Mouse (Mus musculus) hindbrain, embryonic 16.5 days (tissue): ENCODE data around the gene Mb21d2. TPM values are rescaled to one million over a fixed set of nuclear protein-coding genes. Genes with fewer than 3 reads are reported as not detected.
A peak's percentile ranks its signal among the peaks of the same experiment; 100 is the strongest.

Experiments
- ATAC-seq: fragments of 200-750 bp; cut with Nextera tagmentation; 2 replicates; pipeline ENCODE4 v1.8.0; 2017; ENCODE audit warnings: moderate TSS enrichment, moderate library complexity
- H3K27ac ChIP-seq: fragments of 300-500 bp; sonication (generic); 2 replicates; pipeline ENCODE4 v1.5.1; 2014; ENCODE audit warnings: low read depth, mild to moderate bottlenecking, control low read depth, low read length, moderate library complexity
- H3K27me3 ChIP-seq: fragments of 300-500 bp; sonication (generic); replicated peaks from 2 replicates; pipeline ENCODE4 v1.6.1; 2014; ENCODE audit warnings: low read length; ENCODE audit not compliant: control insufficient read depth, insufficient read depth
- H3K36me3 ChIP-seq: fragments of 300-500 bp; sonication (generic); 2 replicates; pipeline ENCODE4 v1.6.1; 2014; ENCODE audit warnings: mild to moderate bottlenecking, low read length, moderate library complexity, mixed read lengths; ENCODE audit not compliant: control insufficient read depth, insufficient read depth
- H3K4me1 ChIP-seq: fragments of 300-500 bp; sonication (generic); 2 replicates; pipeline ENCODE4 v1.6.1; 2014; ENCODE audit warnings: low read depth, low read length; ENCODE audit not compliant: control insufficient read depth, insufficient read depth
- H3K4me2 ChIP-seq: fragments of 300-500 bp; sonication (generic); 2 replicates; pipeline ENCODE4 v1.6.1; 2014; ENCODE audit warnings: mild to moderate bottlenecking, low read length, control low read depth, moderate library complexity
- H3K4me3 ChIP-seq: fragments of 300-500 bp; sonication (generic); 2 replicates; pipeline ENCODE4 v1.5.1; 2014; ENCODE audit warnings: mild to moderate bottlenecking, low read length, control low read depth, moderate library complexity
- H3K9ac ChIP-seq: fragments of 300-500 bp; sonication (generic); 2 replicates; pipeline ENCODE4 v1.6.1; 2014; ENCODE audit warnings: low read depth, mild to moderate bottlenecking, control low read depth, low read length, moderate library complexity
- H3K9me3 ChIP-seq: fragments of 300-500 bp; sonication (generic); 2 replicates; pipeline ENCODE4 v1.6.1; 2014; ENCODE audit warnings: mild to moderate bottlenecking, low read length, moderate library complexity; ENCODE audit not compliant: control insufficient read depth
- WGBS: fragments of 180-500 bp; shearing (Covaris S2); extraction: QIAGEN DNeasy Blood & Tissue Kit; methylation state at CpG from one replicate; pipeline ENCODE4 v1.1.7; 2014; 5-methylcytosine and 5-hydroxymethylcytosine counted together
- polyA plus RNA-seq: library from polyadenylated mRNA; unstranded; fragments of >200 nt; fragmentation: Nextera tagmentation; extraction: Ambion mirVana; gene quantifications from 2 replicates; pipeline ENCODE4 v1.2.1, GENCODE M21; 2015

The Mb21d2 gene
- polyA plus RNA-seq, 1 experiment from 2014 or later: 16.3 TPM

DNA sequence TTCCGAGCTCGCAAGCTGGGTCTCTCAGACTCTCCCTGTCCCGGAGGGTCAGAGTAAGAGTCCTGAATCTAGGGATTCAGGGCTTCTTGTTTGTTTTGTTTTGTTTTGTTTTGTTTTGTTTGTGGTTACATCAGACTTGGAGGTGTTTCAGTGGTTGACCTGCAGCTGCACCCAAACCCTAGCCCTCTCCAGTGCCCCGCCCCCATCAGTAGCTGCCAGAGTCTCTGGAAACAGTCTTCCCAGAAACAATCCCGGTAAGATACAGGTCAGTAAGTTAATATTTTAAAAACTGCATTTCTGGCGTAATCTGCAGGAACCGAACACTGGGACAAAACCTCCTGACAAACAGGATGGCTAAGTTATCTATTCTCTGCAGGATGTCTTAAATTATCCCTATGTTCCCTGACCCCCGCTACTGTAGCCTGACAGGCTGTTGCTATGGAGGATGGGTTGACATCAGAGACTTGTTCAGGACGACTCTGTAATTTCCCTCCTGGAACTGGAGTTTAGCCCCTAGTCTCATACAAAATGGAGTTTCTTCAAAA lies 43.2 kb downstream of the Mb21d2 start:
- Histone ChIP-seq H3K27me3 (no peaks in the 10 kb centered on the region), H3K4me3 (no peak overlapping the region), H3K36me3 (no peaks in the 10 kb centered on the region; the same call in 1 of the 2 replicates), H3K9me3 (peaks cover 4% of the 10 kb centered on the region), H3K4me1 (peaks cover 31% of the 10 kb centered on the region), H3K27ac (no peak overlapping the region), H3K4me2 (no peak overlapping the region), H3K9ac (no peak overlapping the region)
- WGBS: 64% methylated on average over 9 of the region's 9 CpGs
- no peak for ATAC-seq

DNA sequence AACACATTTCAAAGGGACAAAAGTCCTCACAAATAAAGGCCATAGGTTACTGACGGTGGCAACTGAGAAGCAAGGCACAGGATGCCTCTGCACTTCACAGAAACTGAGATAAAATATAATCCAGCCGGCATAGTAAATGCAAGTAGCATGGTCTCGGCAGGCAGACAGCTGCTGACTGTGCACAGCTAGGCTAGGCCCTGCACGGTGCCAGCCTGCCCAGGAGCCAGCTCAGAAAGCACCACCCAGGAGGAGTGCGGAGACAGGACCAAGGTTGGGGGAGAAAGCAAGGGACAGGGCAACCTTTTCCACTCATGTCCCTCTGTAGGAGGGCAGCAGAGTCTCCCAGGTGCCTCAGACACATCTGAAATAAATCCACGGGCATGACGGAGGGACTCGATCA lies 44.0 kb downstream of the Mb21d2 start:
- H3K27ac ChIP-seq: no peak overlapping the region
- H3K4me1 ChIP-seq: peaks cover 33% of the 10 kb centered on the region
- H3K4me3 ChIP-seq: no peak overlapping the region
- 47% methylated on average over 8 of the region's 8 CpGs for WGBS
- peak; percentile 50; the same call in 1 of the 2 replicates for ATAC-seq
- peaks cover 4% of the 10 kb centered on the region for H3K9me3 ChIP-seq
- H3K4me2 ChIP-seq: no peak overlapping the region
- no peaks in the 10 kb centered on the region; the same call in 1 of the 2 replicates for H3K36me3 ChIP-seq
- H3K27me3 ChIP-seq: no peaks in the 10 kb centered on the region
- no peak overlapping the region for H3K9ac ChIP-seq

GRCm38 (mm10) chr16:28884661-28885060 lies 44.8 kb downstream of the Mb21d2 start:
- no peak overlapping the region for H3K4me2 ChIP-seq
- no peak overlapping the region for H3K4me3 ChIP-seq
- H3K27me3 ChIP-seq: no peaks in the 10 kb centered on the region
- H3K9me3 ChIP-seq: peaks cover 2% of the 10 kb centered on the region
- no peak overlapping the region for H3K9ac ChIP-seq
- no peaks in the 10 kb centered on the region; the same call in 1 of the 2 replicates for H3K36me3 ChIP-seq
- WGBS: 83% methylated on average over 5 of the region's 5 CpGs
- ATAC-seq: no peak
- H3K27ac ChIP-seq: no peak overlapping the region
- peaks cover 36% of the 10 kb centered on the region for H3K4me1 ChIP-seq

GRCm38 (mm10) chr16:28883649-28884048 lies 45.8 kb downstream of the Mb21d2 start:
- H3K4me3 ChIP-seq: no peak overlapping the region
- no peaks in the 10 kb centered on the region for H3K36me3 ChIP-seq
- H3K9me3 ChIP-seq: no peaks in the 10 kb centered on the region
- WGBS: 53% methylated on average over 8 of the region's 8 CpGs
- no peak overlapping the region for H3K4me2 ChIP-seq
- H3K4me1 ChIP-seq: peaks cover 36% of the 10 kb centered on the region
- peak overlapping the region; percentile 13; the same call in 1 of the 2 replicates for H3K9ac ChIP-seq
- no peaks in the 10 kb centered on the region for H3K27me3 ChIP-seq
- no peak overlapping the region; the same call in 1 of the 2 replicates for H3K27ac ChIP-seq
- no peak for ATAC-seq

GRCm38 (mm10) chr16:28882687-28883428 lies 46.6 kb downstream of the Mb21d2 start:
- Histone ChIP-seq H3K9ac (no peak overlapping the region), H3K27ac (no peak overlapping the region), H3K9me3 (no peaks in the 10 kb centered on the region), H3K4me2 (no peak overlapping the region), H3K4me1 (peaks cover 36% of the 10 kb centered on the region), H3K36me3 (no peaks in the 10 kb centered on the region), H3K4me3 (no peak overlapping the region), H3K27me3 (no peaks in the 10 kb centered on the region)
- WGBS: 78% methylated on average over 21 of the region's 21 CpGs
- no peak for ATAC-seq

- Histone ChIP-seq H3K36me3 (no peaks in the 10 kb centered on the region), H3K9ac (no peak overlapping the region), H3K27me3 (no peaks in the 10 kb centered on the region), H3K9me3 (no peaks in the 10 kb centered on the region), H3K4me2 (no peak overlapping the region), H3K4me3 (no peak overlapping the region), H3K4me1 (peaks cover 38% of the 10 kb centered on the region), H3K27ac (no peak overlapping the region)
- ATAC-seq: no peak
- WGBS: 52% methylated on average over 8 of the region's 8 CpGs
Measured at GRCm38 (mm10) chr16:28881787-28882186, 47.7 kb downstream of the Mb21d2 start.

DNA sequence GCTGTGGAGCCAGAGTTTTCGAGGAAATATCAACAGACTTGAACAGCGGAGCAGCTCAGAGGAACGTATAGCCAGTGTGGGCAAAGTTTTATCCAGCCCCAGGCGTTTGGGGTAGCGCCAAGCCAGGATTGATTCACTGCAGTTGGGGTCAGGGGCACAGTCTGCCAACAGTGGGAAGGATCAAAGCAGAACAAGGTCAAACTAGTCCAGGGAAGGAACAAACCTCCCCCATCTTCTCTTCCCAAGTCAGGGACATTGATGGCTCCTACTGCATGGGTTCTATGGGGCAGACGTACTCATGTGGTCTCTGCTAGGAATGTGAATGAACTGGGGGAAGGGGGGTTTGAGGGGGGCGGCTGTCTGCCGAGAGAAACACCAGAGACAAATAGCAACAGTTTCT lies 48.7 kb downstream of the Mb21d2 start:
- Histone ChIP-seq H3K4me2 (0 out of 2 replicates have a peak overlapping the region, but pooled peaks have one; percentile 13), H3K9ac (no peak overlapping the region), H3K4me3 (no peak overlapping the region), H3K27ac (no peak overlapping the region), H3K36me3 (no peaks in the 10 kb centered on the region), H3K4me1 (peaks cover 35% of the 10 kb centered on the region), H3K27me3 (no peaks in the 10 kb centered on the region), H3K9me3 (no peaks in the 10 kb centered on the region)
- ATAC-seq: peak; percentile 69
- WGBS: 14% methylated on average over 8 of the region's 8 CpGs

GRCm38 (mm10) chr16:28880307-28880681 lies 49.2 kb downstream of the Mb21d2 start:
- Histone ChIP-seq H3K9ac (no peak overlapping the region), H3K9me3 (no peaks in the 10 kb centered on the region), H3K27me3 (no peaks in the 10 kb centered on the region), H3K4me1 (peaks cover 32% of the 10 kb centered on the region), H3K4me3 (no peak overlapping the region), H3K4me2 (0 out of 2 replicates have a peak overlapping the region, but pooled peaks have one; percentile 13), H3K27ac (no peak overlapping the region), H3K36me3 (no peaks in the 10 kb centered on the region)
- ATAC-seq: no peak
- 43% methylated on average over 8 of the region's 8 CpGs for WGBS

- ATAC-seq: no peak
Measured at GRCm38 (mm10) chr16:28879636-28880306, 49.7 kb downstream of the Mb21d2 start.

More at GRCm38 (mm10) chr16:28879636-28880306, 49.7 kb downstream of the Mb21d2 start:
- H3K27me3 ChIP-seq: no peaks in the 10 kb centered on the region
- H3K4me1 ChIP-seq: peaks cover 32% of the 10 kb centered on the region
- no peak overlapping the region for H3K9ac ChIP-seq
- H3K27ac ChIP-seq: no peak overlapping the region
- 86% methylated on average over 12 of the region's 12 CpGs for WGBS
- H3K9me3 ChIP-seq: no peaks in the 10 kb centered on the region
- no peak overlapping the region for H3K4me3 ChIP-seq
- H3K36me3 ChIP-seq: no peaks in the 10 kb centered on the region
- H3K4me2 ChIP-seq: no peak overlapping the region
